Comparison of ENCODE assay signal across 8 mouse cellular contexts in the genomic region with DNA sequence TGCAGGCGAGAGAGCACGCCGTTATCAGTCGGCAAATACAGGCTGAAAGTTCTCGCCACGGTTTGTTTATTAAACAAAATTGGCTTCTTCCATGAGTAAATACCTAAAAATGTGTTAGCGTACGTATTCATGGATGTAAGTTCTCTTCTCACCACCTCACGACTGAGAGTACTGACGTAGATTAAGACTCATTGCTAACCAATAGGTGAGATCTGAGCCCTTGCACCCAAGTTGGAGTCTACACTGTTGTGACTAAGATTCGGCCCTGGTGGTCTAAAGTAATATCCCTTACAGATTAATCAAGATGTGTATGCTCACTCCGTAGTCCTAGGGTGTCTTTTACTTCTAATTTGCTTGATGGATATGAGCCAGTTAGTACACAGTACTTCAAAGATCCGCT. TPM values are rescaled to one million over a fixed set of nuclear protein-coding genes. Genes with fewer than 3 reads are reported as not detected.
DNase-seq lines count a peak whose midpoint lies in the region; ATAC-seq and TF ChIP-seq lines count a peak whose summit lies in the region.

No protein-coding gene starts in this region.

- no peak for TF ChIP-seq CTCF in kidney, adult 2 months (conservative IDR thresholded peaks at IDR 0.05; ENCODE audit: insufficient read depth, insufficient read length, low read depth, low read length)
- no peak for TF ChIP-seq CTCF in ES-Bruce4 (IDR thresholded peaks at IDR 0.05; ENCODE audit: low read depth, low read length)

- H3K4me1 ChIP-seq in kidney, adult 2 months (ENCODE audit: control insufficient read depth, insufficient read depth, low read length), result peaks cover 3% of the 10 kb centered on the region
- no peaks in the 10 kb centered on the region for H3K4me1 ChIP-seq in ES-Bruce4 (ENCODE audit: control insufficient read depth, insufficient read depth, low read length)
- no peaks in the 10 kb centered on the region for H3K4me1 ChIP-seq in embryonic facial prominence, embryonic 12.5 days
- peaks cover 6% of the 10 kb centered on the region; the same call in 1 of the 2 replicates for H3K4me1 ChIP-seq in midbrain, embryonic 14.5 days (ENCODE audit: control insufficient read depth, insufficient read depth, low read length)

- DNase-seq in kidney, adult 2 months, result peak; percentile 11
- no peak for DNase-seq in kidney, postnatal 4 days
- DNase-seq in midbrain, embryonic 14.5 days, result peak; percentile 43
- no peak for DNase-seq in layer of hippocampus, postnatal 10 days (ENCODE audit: low spot score in 2 of 2)
- DNase-seq in gastrocnemius, adult 8-10 months (ENCODE audit: low spot score in 2 of 2), result no peak

- peak overlapping the region; percentile 80 for H3K4me3 ChIP-seq in kidney, adult 2 months (ENCODE audit: insufficient read depth, low read depth, low read length)
- H3K4me3 ChIP-seq in ES-Bruce4 (ENCODE audit: low read depth, low read length), result peak overlapping the region; percentile 92
- H3K4me3 ChIP-seq in embryonic facial prominence, embryonic 12.5 days, result peak overlapping the region; percentile 74
- peak overlapping the region; percentile 71 for H3K4me3 ChIP-seq in midbrain, embryonic 14.5 days (replicated peaks; ENCODE audit: low read depth, low read length)

- WGBS in kidney, adult 2 months, result 4% methylated on average over 13 of the region's 13 CpGs
- WGBS in embryonic facial prominence, embryonic 12.5 days, result 17% methylated on average over 13 of the region's 13 CpGs
- 14% methylated on average over 13 of the region's 13 CpGs for WGBS in midbrain, embryonic 14.5 days

- no peak for TF ChIP-seq EP300 in ES-Bruce4 (IDR thresholded peaks at IDR 0.05; ENCODE audit: insufficient read depth, low read depth, low read length)

- no peaks in the 10 kb centered on the region for H3K9me3 ChIP-seq in ES-Bruce4 (replicated peaks; ENCODE audit: control insufficient read depth, insufficient read depth, low read length, poor library complexity, severe bottlenecking)
- no peaks in the 10 kb centered on the region for H3K9me3 ChIP-seq in embryonic facial prominence, embryonic 12.5 days
- H3K9me3 ChIP-seq in midbrain, embryonic 14.5 days (ENCODE audit: control insufficient read depth, low read length), result no peaks in the 10 kb centered on the region

- ATAC-seq in embryonic facial prominence, embryonic 12.5 days (ENCODE audit: insufficient number of reproducible peaks, insufficient read depth, low FRiP score, low TSS enrichment), result no peak
- ATAC-seq in inflammation-experienced regulatory T-cells, adult 6 months, result peak; percentile 39
- ATAC-seq in midbrain, embryonic 14.5 days (ENCODE audit: low FRiP score, low TSS enrichment), result no peak

- H3K36me3 ChIP-seq in kidney, adult 2 months (ENCODE audit: control insufficient read depth, insufficient read depth, low read length), result no peaks in the 10 kb centered on the region
- no peaks in the 10 kb centered on the region; the same call in 1 of the 2 replicates for H3K36me3 ChIP-seq in ES-Bruce4 (ENCODE audit: control insufficient read depth, insufficient read depth, low read length, poor library complexity, severe bottlenecking)
- peaks cover 2% of the 10 kb centered on the region; the same call in 1 of the 2 replicates for H3K36me3 ChIP-seq in embryonic facial prominence, embryonic 12.5 days
- H3K36me3 ChIP-seq in midbrain, embryonic 14.5 days (ENCODE audit: control insufficient read depth, insufficient read depth, low read length), result peaks cover 9% of the 10 kb centered on the region

- H3K27me3 ChIP-seq in kidney, adult 2 months (replicated peaks; ENCODE audit: control insufficient read depth, insufficient read depth, low read length), result no peaks in the 10 kb centered on the region
- no peaks in the 10 kb centered on the region for H3K27me3 ChIP-seq in ES-Bruce4 (ENCODE audit: control insufficient read depth, insufficient read depth, low read length, poor library complexity, severe bottlenecking)
- H3K27me3 ChIP-seq in embryonic facial prominence, embryonic 12.5 days, result no peaks in the 10 kb centered on the region
- H3K27me3 ChIP-seq in midbrain, embryonic 14.5 days (ENCODE audit: control insufficient read depth, insufficient read depth, low read length), result no peaks in the 10 kb centered on the region

- H3K27ac ChIP-seq in kidney, adult 2 months (ENCODE audit: insufficient read depth, low read depth, low read length), result peak overlapping the region; percentile 80
- H3K27ac ChIP-seq in ES-Bruce4 (ENCODE audit: insufficient read depth, low read length), result peak overlapping the region; percentile 96
- H3K27ac ChIP-seq in embryonic facial prominence, embryonic 12.5 days, result peak overlapping the region; percentile 99
- H3K27ac ChIP-seq in midbrain, embryonic 14.5 days (replicated peaks; ENCODE audit: low read depth, low read length), result peak overlapping the region; percentile 98

- H3K9ac ChIP-seq in ES-Bruce4 (ENCODE audit: low read depth, poor library complexity, severe bottlenecking), result peak overlapping the region; percentile 82
- H3K9ac ChIP-seq in embryonic facial prominence, embryonic 12.5 days, result peak overlapping the region; percentile 77
- H3K9ac ChIP-seq in midbrain, embryonic 14.5 days (replicated peaks; ENCODE audit: low read length), result peak overlapping the region; percentile 87

- H3K4me2 ChIP-seq in embryonic facial prominence, embryonic 12.5 days (replicated peaks), result peak overlapping the region; percentile 60
- peak overlapping the region; percentile 84 for H3K4me2 ChIP-seq in midbrain, embryonic 14.5 days (ENCODE audit: low read length)

- TF ChIP-seq POLR2A in kidney, adult 2 months (IDR thresholded peaks at IDR 0.05; ENCODE audit: low read depth, low read length), result no peak
- no peak for TF ChIP-seq POLR2A in ES-Bruce4 (IDR thresholded peaks at IDR 0.05; ENCODE audit: insufficient read depth, low read length)

RNA-seq across cellular contexts. Expression of gene Rnpc3, which starts 0.6 kb away (rescaled TPM):
- 7.7 and 7.8 TPM in 2 replicates for polyA plus RNA-seq in kidney, adult 2 months (2012; rRNA removed)
- 39.9 and 44.6 TPM in 2 replicates for polyA plus RNA-seq in ES-Bruce4 (2011; ENCODE audit: insufficient read depth, insufficient read length, low read depth, missing spikeins)
- polyA plus RNA-seq in embryonic facial prominence, embryonic 12.5 days (2016; fragmentation: Nextera tagmentation; extraction: Ambion mirVana), result 42.1 and 44.7 TPM in 2 replicates
- polyA plus RNA-seq in inflammation-experienced regulatory T-cells, adult 6 months (2017; shearing (Covaris generic)), result 10 to 100 TPM; 26.8 to 40.7 (median 33.2) TPM
- polyA plus RNA-seq in midbrain, embryonic 14.5 days (2014; fragmentation: Nextera tagmentation; extraction: Ambion mirVana), result 64.0 and 78.9 TPM in 2 replicates
- 10 to 100 TPM; 29.8 to 31.4 TPM for total RNA-seq in layer of hippocampus, postnatal 10 days (2021)
- 1 to 10 TPM; 5.4 to 7.3 (median 6.5) TPM for total RNA-seq in gastrocnemius, adult 8-10 months (2022)

RNA-seq across cellular contexts. Expression of gene Amy1, which starts 24.1 kb away (rescaled TPM):
- 4.3 and 6.3 TPM in 2 replicates for polyA plus RNA-seq in kidney, adult 2 months (2012; rRNA removed)
- 2.8 and 3.4 TPM in 2 replicates for polyA plus RNA-seq in ES-Bruce4 (2011; ENCODE audit: insufficient read depth, insufficient read length, low read depth, missing spikeins)
- 2.4 and 3.1 TPM in 2 replicates for polyA plus RNA-seq in embryonic facial prominence, embryonic 12.5 days (2016; fragmentation: Nextera tagmentation; extraction: Ambion mirVana)
- 1 to 10 TPM in 2 of 3 experiments, under 1 TPM in 1; 0.62 to 1.2 (median 1.2) TPM for polyA plus RNA-seq in inflammation-experienced regulatory T-cells, adult 6 months (2017; shearing (Covaris generic))
- polyA plus RNA-seq in midbrain, embryonic 14.5 days (2014; fragmentation: Nextera tagmentation; extraction: Ambion mirVana), result 29.2 TPM in 2 replicates
- 10 to 100 TPM; 11.1 to 13.3 TPM for total RNA-seq in layer of hippocampus, postnatal 10 days (2021)
- total RNA-seq in gastrocnemius, adult 8-10 months (2022), result 10 to 100 TPM; 17.7 to 29.9 (median 27.2) TPM

Comparison
In these comparisons a context has a peak if more than half of its experiments do, and no peak if none do; other contexts are left out.
1. DNase-seq: peak in kidney, adult 2 months (single experiment) and midbrain, embryonic 14.5 days (single experiment); none in kidney, postnatal 4 days (0 of 2), layer of hippocampus, postnatal 10 days (0 of 2) and gastrocnemius, adult 8-10 months (0 of 2).
2. Peak in every context shown above with its lines, with median percentiles within 50 percentile points of each other: H3K27ac ChIP-seq, H3K4me3 ChIP-seq and H3K9ac ChIP-seq.